Mouse (Mus musculus) forebrain, postnatal 0 days (tissue): Measurements from ENCODE around the gene Olfr1346. TPM values are rescaled to one million over a fixed set of nuclear protein-coding genes. Genes with fewer than 3 reads are reported as not detected.
"Not testable (repeated sequence)": the region's sequence is repeated elsewhere in the genome, so short reads cannot be mapped to it uniquely, and the experiment has no call there.

Experiments
- ATAC-seq: fragments of 200-750 bp; cut with Nextera tagmentation; 2 replicates; pipeline ENCODE4 v1.8.0; 2017; ENCODE audit warnings: mild to moderate bottlenecking, moderate library complexity
- DNase-seq: peaks from one replicate; pipeline ENCODE4 v3.0.0-alpha.2; 2015
- H3K27ac ChIP-seq: fragments of 300-500 bp; sonication (generic); 2 replicates; pipeline ENCODE4 v1.5.1; 2014; ENCODE audit warnings: low read depth, mild to moderate bottlenecking, antibody characterized with exemption, low read length, moderate library complexity, mixed read lengths
- H3K27me3 ChIP-seq: fragments of 300-500 bp; sonication (generic); 2 replicates; pipeline ENCODE4 v1.6.1; 2014; ENCODE audit warnings: mild to moderate bottlenecking, low read length, mixed read lengths; ENCODE audit not compliant: insufficient read depth
- H3K36me3 ChIP-seq: fragments of 300-500 bp; sonication (generic); 2 replicates; pipeline ENCODE4 v1.6.1; 2014; ENCODE audit warnings: mild to moderate bottlenecking, moderate library complexity; ENCODE audit not compliant: insufficient read depth
- H3K4me1 ChIP-seq: fragments of 300-500 bp; sonication (generic); 2 replicates; pipeline ENCODE4 v1.6.1; 2014; ENCODE audit warnings: antibody characterized with exemption; ENCODE audit not compliant: insufficient read depth
- H3K4me2 ChIP-seq: fragments of 300-500 bp; sonication (generic); 2 replicates; pipeline ENCODE4 v1.6.1; 2014; ENCODE audit warnings: low read depth, mild to moderate bottlenecking, moderate library complexity
- H3K4me3 ChIP-seq: fragments of 300-500 bp; sonication (generic); 2 replicates; pipeline ENCODE4 v1.5.1; 2014; ENCODE audit warnings: low read depth, low read length, mixed read lengths
- H3K9ac ChIP-seq: fragments of 300-500 bp; sonication (generic); 2 replicates; pipeline ENCODE4 v1.6.1; 2014; ENCODE audit warnings: mild to moderate bottlenecking
- H3K9me3 ChIP-seq: fragments of 300-500 bp; sonication (generic); 2 replicates; pipeline ENCODE4 v1.6.1; 2016; ENCODE audit warnings: low read length
- CTCF ChIP-seq: sonication (generic); IDR thresholded peaks from 2 replicates; pipeline ENCODE4 v1.5.1; 2016; ENCODE audit warnings: antibody characterized with exemption, control low read depth, low read depth
- WGBS: fragments of 180-500 bp; shearing (Covaris S2); extraction: QIAGEN DNeasy Blood & Tissue Kit; methylation state at CpG from one replicate; pipeline ENCODE4 v1.1.7; 2014; 5-methylcytosine and 5-hydroxymethylcytosine counted together
- polyA plus RNA-seq: library from polyadenylated mRNA; unstranded; fragments of >200 nt; fragmentation: Nextera tagmentation; extraction: Ambion mirVana; gene quantifications from 2 replicates; pipeline ENCODE4 v1.2.1, GENCODE M21; 2015
- total RNA-seq: library from RNA; depleted of rRNA; stranded (reverse); fragments of >200 nt; gene quantifications from 2 replicates; pipeline ENCODE4 v1.2.3, GENCODE M21; 2014

The Olfr1346 gene
- total and polyA plus RNA-seq, 2 experiments from 2014 or later, result not detected

- no peak for ATAC-seq
- no peak within 1 kb of the TSS for H3K4me3 ChIP-seq
- no peak for TF ChIP-seq CTCF
Observed at GRCm38 (mm10) chr7:6455868-6456267, 11.0 kb upstream of the Olfr1346 start, which contains the start of gene Olfr1336. Olfr1336 (plus strand) TSS chr7:6456168.

GRCm38 (mm10) chr7:6456399-6456798, 10.5 kb upstream of the Olfr1346 start:
- ATAC-seq, result no peak
- H3K9ac ChIP-seq, result no peak overlapping the region
- no peak overlapping the region for H3K4me2 ChIP-seq

More at GRCm38 (mm10) chr7:6455868-6456267, 11.0 kb upstream of the Olfr1346 start, which contains the start of gene Olfr1336:
- H3K27me3 ChIP-seq, result no peaks in the 10 kb centered on the region
- no peaks in the 10 kb centered on the region for H3K9me3 ChIP-seq
- no peak within 1 kb of the TSS for H3K9ac ChIP-seq
- no peak within 1 kb of the TSS for H3K4me2 ChIP-seq
- DNase-seq, result no peak
- no peaks in the 10 kb centered on the region for H3K36me3 ChIP-seq
- H3K27ac ChIP-seq, result no peak within 1 kb of the TSS
- H3K4me1 ChIP-seq, result no peaks in the 10 kb centered on the region

GRCm38 (mm10) chr7:6477633-6478032, 10.7 kb downstream of the Olfr1346 start:
- ATAC-seq, result not testable (repeated sequence)
- 84% methylated on average over 2 of the region's 2 CpGs for WGBS

More at GRCm38 (mm10) chr7:6456399-6456798, 10.5 kb upstream of the Olfr1346 start:
- DNase-seq, result no peak
- H3K27me3 ChIP-seq, result no peaks in the 10 kb centered on the region
- no peak overlapping the region for H3K4me3 ChIP-seq
- 47% methylated on average over 3 of the region's 3 CpGs for WGBS
- no peak for TF ChIP-seq CTCF
- H3K27ac ChIP-seq, result no peak overlapping the region
- no peaks in the 10 kb centered on the region for H3K36me3 ChIP-seq
- no peaks in the 10 kb centered on the region for H3K4me1 ChIP-seq
- H3K9me3 ChIP-seq, result no peaks in the 10 kb centered on the region

GRCm38 (mm10) chr7:6486841-6487240, 19.9 kb downstream of the Olfr1346 start, which contains the start of gene Olfr5:
Olfr5 (minus strand) TSS chr7:6486941.
- H3K4me1 ChIP-seq, result no peaks in the 10 kb centered on the region
- no peak within 1 kb of the TSS for H3K27ac ChIP-seq
- no peak within 1 kb of the TSS for H3K4me3 ChIP-seq
- 15% methylated on average over 2 of the region's 2 CpGs for WGBS
- no peak within 1 kb of the TSS for H3K4me2 ChIP-seq
- no peak within 1 kb of the TSS for H3K9ac ChIP-seq
- no peaks in the 10 kb centered on the region for H3K27me3 ChIP-seq
- H3K36me3 ChIP-seq, result no peaks in the 10 kb centered on the region
- H3K9me3 ChIP-seq, result no peaks in the 10 kb centered on the region
- no peak for TF ChIP-seq CTCF
- ATAC-seq (no peak), DNase-seq (no peak)

More at GRCm38 (mm10) chr7:6477633-6478032, 10.7 kb downstream of the Olfr1346 start:
- not testable (repeated sequence) for H3K9me3 ChIP-seq, H3K36me3 ChIP-seq, H3K4me3 ChIP-seq, H3K4me2 ChIP-seq, H3K9ac ChIP-seq, H3K27ac ChIP-seq, H3K4me1 ChIP-seq, H3K27me3 ChIP-seq, DNase-seq

- Histone ChIP-seq H3K36me3 (no peaks in the 10 kb centered on the region), H3K4me1 (no peaks in the 10 kb centered on the region), H3K9ac (no peak within 1 kb of the TSS), H3K4me3 (no peak within 1 kb of the TSS), H3K9me3 (0 out of 2 replicates have a peak, but pooled peaks cover 5% of the 10 kb centered on the region), H3K4me2 (no peak within 1 kb of the TSS), H3K27me3 (no peaks in the 10 kb centered on the region), H3K27ac (no peak within 1 kb of the TSS)
- WGBS, result 57% methylated on average over 1 of the region's 1 CpGs
- TF ChIP-seq CTCF, result no peak
- DNase-seq, result no peak
- no peak for ATAC-seq
Observed at GRCm38 (mm10) chr7:6499655-6500054, 32.8 kb downstream of the Olfr1346 start, which contains the start of gene Olfr1347. Olfr1347 (minus strand) TSS chr7:6499755.

GRCm38 (mm10) chr7:6508648-6509047, 41.7 kb downstream of the Olfr1346 start, which contains the start of gene Olfr1348:
Olfr1348 (minus strand) TSS chr7:6508748.
- DNase-seq (no peak), ATAC-seq (no peak)
- TF ChIP-seq CTCF, result no peak
- H3K9me3 ChIP-seq, result 0 out of 2 replicates have a peak, but pooled peaks cover 5% of the 10 kb centered on the region
- no peak within 1 kb of the TSS for H3K4me2 ChIP-seq
- no peaks in the 10 kb centered on the region for H3K36me3 ChIP-seq
- no peak within 1 kb of the TSS for H3K9ac ChIP-seq
- 97% methylated on average over 1 of the region's 1 CpGs for WGBS
- no peaks in the 10 kb centered on the region for H3K27me3 ChIP-seq
- no peak within 1 kb of the TSS for H3K4me3 ChIP-seq
- no peak within 1 kb of the TSS for H3K27ac ChIP-seq
- no peaks in the 10 kb centered on the region for H3K4me1 ChIP-seq

GRCm38 (mm10) chr7:6521666-6522065, 54.8 kb downstream of the Olfr1346 start:
- no peak overlapping the region for H3K27ac ChIP-seq
- no peak overlapping the region for H3K9ac ChIP-seq
- no peaks in the 10 kb centered on the region for H3K36me3 ChIP-seq
- no peak overlapping the region for H3K4me3 ChIP-seq
- DNase-seq, result no peak
- WGBS, result 20% methylated on average over 1 of the region's 1 CpGs
- no peaks in the 10 kb centered on the region for H3K4me1 ChIP-seq
- ATAC-seq, result no peak
- no peak for TF ChIP-seq CTCF
- no peaks in the 10 kb centered on the region; the same call in 1 of the 2 replicates for H3K9me3 ChIP-seq
- H3K4me2 ChIP-seq, result no peak overlapping the region
- no peaks in the 10 kb centered on the region for H3K27me3 ChIP-seq
